Mouse (Mus musculus) spleen, postnatal 10 days (tissue): ENCODE measurements at regions not wholly inside any gene's neighbourhood (a gene's known extent, or its start where the extent isn't known, plus 50 kb on each side); places are given as distances from the start of the nearest gene placed in this dataset.
"Not testable (repeated sequence)": the region's sequence is repeated elsewhere in the genome, so short reads cannot be mapped to it uniquely, and the experiment has no call there.

ENCODE experiments used
- DNase-seq, 2 experiments: peaks; one replicate each; pipeline ENCODE4 v3.0.0; 2021 to 2022; ENCODE audit warnings: low spot score in 2 of 2

GRCm38 (mm10) chr4:105640793-105641192, 148.9 kb upstream of the Gm12728 start:
- no peak for DNase-seq

GRCm38 (mm10) chr4:105641582-105641981, 148.1 kb upstream of the Gm12728 start:
- no peak for DNase-seq

GRCm38 (mm10) chr4:105648820-105649446, 140.7 kb upstream of the Gm12728 start:
- no peak for DNase-seq

- DNase-seq: no peak
Observed at GRCm38 (mm10) chr4:105649447-105649833, 140.2 kb upstream of the Gm12728 start.

- DNase-seq: no peak
Observed at GRCm38 (mm10) chr4:105656071-105656655, 133.5 kb upstream of the Gm12728 start.

- DNase-seq: no peak
Observed at GRCm38 (mm10) chr4:105658581-105658980, 131.1 kb upstream of the Gm12728 start.

- no peak for DNase-seq
Observed at GRCm38 (mm10) chr4:105676690-105677089, 113.0 kb upstream of the Gm12728 start.

GRCm38 (mm10) chr4:105690716-105691115, 99.0 kb upstream of the Gm12728 start:
- DNase-seq: no peak

GRCm38 (mm10) chr4:105692380-105692779, 97.3 kb upstream of the Gm12728 start:
- no peak for DNase-seq

- no peak for DNase-seq
Observed at GRCm38 (mm10) chr4:105695895-105696294, 93.8 kb upstream of the Gm12728 start.

GRCm38 (mm10) chr4:105697123-105697522, 92.5 kb upstream of the Gm12728 start:
- no peak for DNase-seq

GRCm38 (mm10) chr4:105702036-105702435, 87.6 kb upstream of the Gm12728 start:
- no peak for DNase-seq

GRCm38 (mm10) chr4:105703408-105703807, 86.3 kb upstream of the Gm12728 start:
- DNase-seq: no peak

GRCm38 (mm10) chr4:105704271-105704670, 85.4 kb upstream of the Gm12728 start:
- no peak for DNase-seq

- no peak for DNase-seq
Observed at GRCm38 (mm10) chr4:105705996-105706395, 83.7 kb upstream of the Gm12728 start.

GRCm38 (mm10) chr4:105708080-105708796, 81.4 kb upstream of the Gm12728 start:
- DNase-seq: no peak

- DNase-seq: no peak
Observed at GRCm38 (mm10) chr4:105713956-105714355, 75.7 kb upstream of the Gm12728 start.

- DNase-seq: no peak
Observed at GRCm38 (mm10) chr4:105718080-105718479, 71.6 kb upstream of the Gm12728 start.

GRCm38 (mm10) chr4:105728696-105729095, 61.0 kb upstream of the Gm12728 start:
- no peak for DNase-seq

- DNase-seq: no peak
Observed at GRCm38 (mm10) chr4:105730900-105731299, 58.8 kb upstream of the Gm12728 start.

- not testable (repeated sequence) for DNase-seq
Observed at GRCm38 (mm10) chr4:105735116-105735515, 54.6 kb upstream of the Gm12728 start.
